Mouse (Mus musculus) cerebellum, postnatal 36 days (tissue): ENCODE results near the gene Gjb3.
A peak's percentile ranks its signal among the peaks of the same experiment; 100 is the strongest.

ENCODE experiments used
- DNase-seq, 2 experiments: peaks; one replicate each; pipeline ENCODE4 v3.0.0; 2021 to 2022; ENCODE audit warnings: mixed read lengths in 2 of 2

Gene Gjb3

GRCm38 (mm10) chr4:127334870-127335504 lies 4.3 kb upstream of the Gjb3 start:
- no peak for DNase-seq

GRCm38 (mm10) chr4:127331171-127331570 lies 527 bp upstream of the Gjb3 start:
- DNase-seq = no peak

- no peak for DNase-seq
Measured at GRCm38 (mm10) chr4:127329751-127330150, 893 bp downstream of the Gjb3 start.

- no peak for DNase-seq
Measured at GRCm38 (mm10) chr4:127329046-127329445, 1.6 kb downstream of the Gjb3 start.

GRCm38 (mm10) chr4:127328378-127328777 lies 2.3 kb downstream of the Gjb3 start:
- no peak for DNase-seq

- DNase-seq = no peak
Measured at GRCm38 (mm10) chr4:127327749-127328148, 2.9 kb downstream of the Gjb3 start.

- no peak for DNase-seq
Measured at GRCm38 (mm10) chr4:127327258-127327657, 3.4 kb downstream of the Gjb3 start.

- no peak for DNase-seq
Measured at GRCm38 (mm10) chr4:127325276-127325675, 5.4 kb downstream of the Gjb3 start.

- peak; percentile 78 to 79 for DNase-seq
Measured at GRCm38 (mm10) chr4:127324759-127325158, 5.9 kb downstream of the Gjb3 start.

- DNase-seq = no peak
Measured at GRCm38 (mm10) chr4:127324296-127324695, 6.3 kb downstream of the Gjb3 start.

GRCm38 (mm10) chr4:127323651-127324050 lies 7.0 kb downstream of the Gjb3 start:
- no peak for DNase-seq

GRCm38 (mm10) chr4:127319613-127320012 lies 11.0 kb downstream of the Gjb3 start:
- DNase-seq = peak; percentile 54 to 78

- no peak for DNase-seq
Measured at GRCm38 (mm10) chr4:127317143-127317542, 13.5 kb downstream of the Gjb3 start.

- DNase-seq = no peak
Measured at GRCm38 (mm10) chr4:127315753-127316152, 14.9 kb downstream of the Gjb3 start.

GRCm38 (mm10) chr4:127314585-127314984 lies 16.1 kb downstream of the Gjb3 start:
- DNase-seq = no peak

- DNase-seq = peak; percentile 50 to 65
Measured at GRCm38 (mm10) chr4:127313861-127314260, 16.8 kb downstream of the Gjb3 start, which contains the start of gene Gja4. Gja4 (minus strand) TSS chr4:127314039.

GRCm38 (mm10) chr4:127312349-127312748 lies 18.3 kb downstream of the Gjb3 start:
- DNase-seq = no peak

GRCm38 (mm10) chr4:127311561-127311960 lies 19.1 kb downstream of the Gjb3 start:
- DNase-seq = peak in 1 of 2 experiments; percentile 28

GRCm38 (mm10) chr4:127306915-127307314 lies 23.7 kb downstream of the Gjb3 start:
- DNase-seq = no peak

- no peak for DNase-seq
Measured at GRCm38 (mm10) chr4:127303796-127304195, 26.8 kb downstream of the Gjb3 start.

GRCm38 (mm10) chr4:127300503-127300902 lies 30.1 kb downstream of the Gjb3 start:
- DNase-seq = no peak

GRCm38 (mm10) chr4:127292631-127293030 lies 38.0 kb downstream of the Gjb3 start:
- no peak for DNase-seq

GRCm38 (mm10) chr4:127289039-127289548 lies 41.5 kb downstream of the Gjb3 start:
- no peak for DNase-seq

- no peak for DNase-seq
Measured at GRCm38 (mm10) chr4:127286907-127287306, 43.7 kb downstream of the Gjb3 start.

- DNase-seq = no peak
Measured at GRCm38 (mm10) chr4:127279241-127279640, 51.4 kb downstream of the Gjb3 start.
